Mouse (Mus musculus) left cerebral cortex, postnatal 25 days (tissue): ENCODE measurements at regions not wholly inside any gene's neighbourhood (a gene's known extent, or its start where the extent isn't known, plus 50 kb on each side); places are given as distances from the start of the nearest gene placed in this dataset.

Experiments
- DNase-seq, 2 experiments: peaks; one replicate each; pipeline ENCODE4 v3.0.0; 2022; ENCODE audit warnings: low spot score in 2 of 2, mixed read lengths in 1 of 2
- intact Hi-C: fragments of 180-260 bp; cut with DNase I; formaldehyde crosslinking; loops from one replicate; pipeline ENCODE4 v1.15.1; 2025

- intact Hi-C loops: no loop called here
- DNase-seq: no peak
Measured at GRCm38 (mm10) chr1:40907813-40908212, 102.4 kb downstream of the Tmem182 start.

- no peak for DNase-seq
- intact Hi-C loops: no loop called here
Measured at GRCm38 (mm10) chr1:40913591-40913990, 108.2 kb downstream of the Tmem182 start.

- intact Hi-C loops: no loop called here
- DNase-seq: no peak
Measured at GRCm38 (mm10) chr1:40924271-40924670, 118.9 kb downstream of the Tmem182 start.

GRCm38 (mm10) chr1:40924780-40925179 is 119.4 kb downstream of the Tmem182 start:
- DNase-seq: no peak
- intact Hi-C loops: no loop called here

- no peak for DNase-seq
- intact Hi-C loops: no loop called here
Measured at GRCm38 (mm10) chr1:40931374-40931773, 126.0 kb downstream of the Tmem182 start.

GRCm38 (mm10) chr1:40936729-40937128 is 131.3 kb downstream of the Tmem182 start:
- no peak for DNase-seq
- intact Hi-C loops: no loop called here

GRCm38 (mm10) chr1:40942751-40943150 is 137.3 kb downstream of the Tmem182 start:
- no peak for DNase-seq
- intact Hi-C loops: no loop called here

GRCm38 (mm10) chr1:40943165-40943564 is 137.8 kb downstream of the Tmem182 start:
- intact Hi-C loops: no loop called here
- no peak for DNase-seq

GRCm38 (mm10) chr1:40950641-40951040 is 145.2 kb downstream of the Tmem182 start:
- intact Hi-C loops: loop anchor here (1.0 kb wide), 1 partner anchor 77 kb away; no protein-coding TSS in a partner anchor
- peak; percentile 22 to 85 for DNase-seq

GRCm38 (mm10) chr1:40954720-40955163 is 149.3 kb downstream of the Tmem182 start:
- intact Hi-C loops: no loop called here
- no peak for DNase-seq

GRCm38 (mm10) chr1:40967768-40968504 is 162.5 kb downstream of the Tmem182 start:
- intact Hi-C loops: no loop called here
- DNase-seq: no peak

- DNase-seq: no peak
- intact Hi-C loops: loop anchor here (5.0 kb wide), 1 partner anchor 96 kb away; no protein-coding TSS in a partner anchor
Measured at GRCm38 (mm10) chr1:40983762-40984161, 178.4 kb downstream of the Tmem182 start.

GRCm38 (mm10) chr1:40993327-40993726 is 187.9 kb downstream of the Tmem182 start:
- intact Hi-C loops: no loop called here
- DNase-seq: no peak

- peak; percentile 52 to 85 for DNase-seq
- intact Hi-C loops: loop anchor here (5.0 to 10.0 kb wide), 3 partner anchors 151 to 1713 kb away; no protein-coding TSS in a partner anchor
Measured at GRCm38 (mm10) chr1:41001154-41001949, 196.0 kb downstream of the Tmem182 start.

- intact Hi-C loops: loop anchor here (5.0 to 10.0 kb wide), 3 partner anchors 150 to 1713 kb away; no protein-coding TSS in a partner anchor
- DNase-seq: no peak
Measured at GRCm38 (mm10) chr1:41002006-41002405, 196.6 kb downstream of the Tmem182 start.

- intact Hi-C loops: loop anchor here (1.0 to 5.0 kb wide), 2 partner anchors 77 to 985 kb away; no protein-coding TSS in a partner anchor
- DNase-seq: peak in 1 of 2 experiments; percentile 54
Measured at GRCm38 (mm10) chr1:41026943-41027342, 221.5 kb downstream of the Tmem182 start.

- intact Hi-C loops: loop anchor here (1.0 to 5.0 kb wide), 2 partner anchors 77 to 985 kb away; no protein-coding TSS in a partner anchor
- DNase-seq: peak; percentile 51 to 95
Measured at GRCm38 (mm10) chr1:41027540-41027978, 222.2 kb downstream of the Tmem182 start.

GRCm38 (mm10) chr1:41028021-41028420 is 222.6 kb downstream of the Tmem182 start:
- DNase-seq: peak in 1 of 2 experiments; percentile 68
- intact Hi-C loops: loop anchor here (5.0 kb wide), 1 partner anchor 984 kb away; no protein-coding TSS in a partner anchor

- intact Hi-C loops: loop anchor here (10.0 kb wide), 1 partner anchor 1660 kb away; the partner anchor contains the start of gene Pou3f3
- peak in 1 of 2 experiments; percentile 42 for DNase-seq
Measured at GRCm38 (mm10) chr1:41035085-41035880, 229.9 kb downstream of the Tmem182 start.
